Mouse (Mus musculus) heart, postnatal 4 days (tissue): ENCODE measurements around the gene Dnhd1. TPM values are rescaled to one million over a fixed set of nuclear protein-coding genes. Genes with fewer than 3 reads are reported as not detected.
A peak's percentile ranks its signal among the peaks of the same experiment; 100 is the strongest.

Source experiments
- DNase-seq: peaks from one replicate; pipeline ENCODE4 v3.0.0; 2021
- total RNA-seq, 2 experiments: library from RNA; stranded (reverse); gene quantifications; 2 replicates each; pipeline ENCODE4 v1.2.3; 2021

Gene Dnhd1
- total RNA-seq = 1 to 10 TPM in 1 of 2 experiments, under 1 TPM in 1; 0.79 to 1.5 TPM

DNA sequence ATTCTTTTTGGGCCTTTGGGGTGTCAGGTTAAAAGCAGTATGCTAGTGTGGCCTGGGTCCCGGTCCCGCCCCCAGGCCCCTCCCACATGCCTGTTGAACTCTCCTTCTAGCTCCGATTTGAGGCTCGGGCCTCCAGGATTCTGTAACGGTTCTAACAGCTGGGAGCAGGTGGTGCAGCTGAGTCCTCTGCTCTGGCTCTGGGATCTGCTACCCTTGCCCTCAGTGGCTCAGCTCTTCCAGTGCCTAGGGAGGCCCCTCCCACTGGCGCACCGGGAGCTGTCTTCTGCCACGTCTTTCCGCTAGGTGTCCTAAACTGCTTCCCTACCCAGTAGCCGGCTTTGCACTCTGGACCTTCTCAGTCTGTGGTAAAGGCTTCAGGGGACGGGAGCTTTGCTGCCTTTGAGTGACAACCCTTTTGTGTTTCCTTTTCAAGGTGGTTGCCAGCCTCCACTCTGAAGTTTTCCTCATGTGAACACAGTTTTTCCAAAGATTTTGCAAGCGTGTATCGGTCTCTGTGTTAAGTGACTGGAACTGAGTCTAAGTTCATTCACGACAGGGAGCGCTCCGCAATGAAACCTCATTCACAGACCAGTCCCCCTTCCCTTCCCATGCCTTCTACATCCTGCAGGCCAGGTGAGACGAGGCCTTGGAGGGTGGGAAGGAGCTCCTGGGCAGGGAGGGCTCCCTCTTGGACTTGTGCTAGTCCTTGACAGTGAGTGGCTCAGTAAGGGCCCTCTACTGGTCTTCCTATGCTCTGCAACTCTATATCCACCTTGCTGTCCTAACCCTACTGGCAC is at the start of gene Dnhd1:
Dnhd1 (plus strand) TSS at position 189 of the 797 bp plus-strand sequence.
- DNase-seq = peak; percentile 78

DNA sequence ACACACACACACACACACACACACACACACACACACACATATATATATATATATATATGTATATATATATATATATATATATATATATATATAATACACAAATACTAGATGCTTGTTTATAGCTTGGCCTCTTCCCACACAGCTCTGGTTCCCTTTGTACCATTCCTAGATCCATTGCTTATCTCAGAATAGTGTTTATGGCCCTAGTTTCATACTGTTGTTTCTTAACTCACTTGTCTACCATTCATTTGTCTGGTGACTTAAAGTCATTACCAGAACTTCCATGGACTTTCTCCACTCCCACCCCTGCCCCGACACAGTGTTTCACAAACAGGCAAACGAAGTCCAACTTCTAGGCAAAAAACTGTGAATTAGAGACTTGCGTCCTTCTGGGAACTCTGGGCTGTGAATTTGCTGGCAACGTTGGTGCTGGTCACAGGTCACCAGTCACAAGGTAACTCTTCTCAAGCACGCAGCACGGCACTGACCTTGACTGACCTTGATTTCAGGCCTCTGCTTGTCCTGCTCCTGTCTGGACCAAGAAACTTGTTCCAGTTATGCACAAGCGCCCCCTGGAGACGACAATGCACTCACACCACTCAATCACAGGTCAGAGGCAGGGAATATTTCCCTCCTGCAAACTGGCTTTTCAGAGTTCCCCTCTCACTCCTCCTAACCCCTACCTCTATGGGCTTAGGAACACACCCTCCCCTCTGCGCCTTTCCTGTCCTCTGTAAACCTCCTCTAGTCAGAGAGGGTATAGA is 47.6 kb upstream of the Dnhd1 start:
- DNase-seq = peak; percentile 82

DNA sequence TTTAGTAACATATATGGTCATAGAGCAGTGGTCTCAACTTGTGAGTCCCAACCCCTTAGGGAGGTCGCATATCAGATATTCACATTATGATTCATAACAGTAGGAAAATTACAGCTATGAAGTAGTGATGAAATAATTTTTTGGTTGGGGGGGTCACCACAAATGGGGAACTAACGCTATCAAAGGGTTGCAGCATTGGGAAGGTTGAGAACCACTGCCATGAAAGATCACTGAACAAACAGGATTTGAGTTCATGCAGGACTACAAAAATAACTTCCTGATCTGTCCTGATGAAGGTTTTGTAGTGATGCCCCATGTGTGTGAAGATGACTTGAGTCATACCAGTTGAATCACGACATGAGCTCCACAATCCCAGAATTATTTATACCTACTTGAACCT is 42.2 kb upstream of the Dnhd1 start:
- DNase-seq = no peak

DNA sequence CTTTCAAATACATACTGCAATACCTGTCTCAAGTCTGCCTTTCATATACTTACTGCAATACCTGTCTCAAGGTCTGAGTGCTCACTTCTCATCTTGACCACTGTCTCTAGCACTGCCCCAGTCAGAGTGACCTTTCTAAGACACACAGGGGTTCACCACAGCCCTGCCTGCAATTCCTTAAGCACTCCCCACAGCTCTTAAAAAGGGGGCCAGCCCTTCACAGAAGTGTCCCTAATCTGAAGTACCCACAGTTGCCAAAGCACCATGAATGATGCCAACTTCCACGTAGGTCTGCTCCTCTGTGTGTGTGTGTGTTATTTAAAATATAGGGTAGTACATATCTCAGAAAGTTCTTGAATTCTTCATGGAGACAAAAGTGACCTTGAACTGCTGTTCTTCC is 38.9 kb upstream of the Dnhd1 start:
- DNase-seq = no peak

DNA sequence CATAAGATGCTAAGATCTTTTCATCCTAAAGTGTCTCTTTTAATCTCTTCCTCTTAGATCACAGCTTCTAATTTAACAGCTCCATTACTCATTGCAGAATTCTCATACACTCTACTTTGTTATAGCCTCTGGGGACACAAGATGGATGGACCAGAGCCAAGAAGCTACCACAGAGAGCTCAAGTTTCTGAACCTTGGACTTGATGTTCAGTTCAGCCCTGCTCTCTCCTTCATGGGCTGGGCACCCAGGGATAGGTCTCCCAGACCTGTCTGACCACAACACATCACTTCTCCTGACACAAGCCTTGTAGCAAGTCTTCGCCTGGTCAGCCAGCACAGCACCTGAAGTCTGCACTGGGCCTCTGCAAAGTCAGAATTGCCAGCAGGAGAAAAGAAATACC is 36.2 kb upstream of the Dnhd1 start:
- DNase-seq = no peak

DNA sequence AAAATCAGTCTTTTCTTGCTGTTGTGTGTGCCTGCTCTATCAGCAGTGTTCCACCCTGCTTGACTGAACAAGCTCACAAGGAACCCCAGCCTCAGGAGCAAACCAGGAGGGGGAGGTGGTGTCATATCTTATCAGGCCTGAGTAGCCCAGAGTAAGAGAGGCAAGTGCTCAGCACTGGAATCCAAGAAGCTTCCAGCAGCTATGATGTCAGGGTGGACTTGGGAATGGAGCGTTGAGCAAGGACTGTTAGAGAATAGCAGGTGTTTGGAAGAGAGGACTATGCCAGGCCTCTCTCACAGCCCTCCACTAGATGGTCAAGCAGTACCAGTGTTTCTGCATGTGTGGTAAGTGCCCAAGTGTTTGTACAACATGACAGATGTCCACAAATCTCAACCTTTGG is 34.9 kb upstream of the Dnhd1 start:
- no peak for DNase-seq

- DNase-seq = no peak
Observed at GRCm38 (mm10) chr7:105616561-105616960, 34.1 kb upstream of the Dnhd1 start.

GRCm38 (mm10) chr7:105617810-105618209 is 32.8 kb upstream of the Dnhd1 start:
- DNase-seq = no peak

DNA sequence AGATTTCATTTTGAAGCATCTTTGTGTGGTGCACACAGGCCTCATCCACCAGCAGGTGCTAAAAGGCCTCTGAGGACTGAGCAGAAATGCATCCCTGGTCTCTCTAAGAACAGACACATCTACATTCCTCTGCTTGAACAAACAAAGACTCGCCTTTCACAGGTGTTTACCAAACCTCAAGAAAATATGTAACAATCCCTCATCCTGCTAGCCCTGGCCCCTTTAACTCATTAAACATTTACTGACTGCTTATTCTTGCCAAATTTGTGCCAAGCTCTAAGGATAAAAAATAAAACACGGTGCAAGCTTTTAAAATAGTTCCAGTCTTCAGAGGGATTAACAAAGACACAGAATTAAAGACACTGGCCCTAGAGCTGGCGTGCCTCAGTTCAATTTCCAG is 30.9 kb upstream of the Dnhd1 start:
- DNase-seq = no peak

DNA sequence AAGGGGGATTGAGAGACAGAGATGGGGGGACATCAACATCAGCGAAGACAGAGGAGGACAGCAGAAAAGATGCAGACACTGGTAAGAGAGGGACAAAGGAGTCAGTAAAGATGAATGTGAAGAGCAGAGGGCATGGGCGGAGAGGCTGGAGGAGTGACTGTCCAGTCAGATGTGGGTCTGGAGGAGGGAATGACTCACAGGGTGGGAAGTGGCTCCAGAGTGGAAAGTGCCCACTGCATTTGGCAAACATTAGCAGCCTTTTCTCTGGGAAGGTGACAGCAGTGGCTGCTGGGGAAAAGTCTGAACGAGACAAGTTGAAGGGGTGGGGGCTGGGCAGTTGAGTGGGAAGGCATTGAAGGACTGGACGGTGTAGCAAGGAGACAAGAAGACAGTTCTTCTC is 29.6 kb upstream of the Dnhd1 start:
- no peak for DNase-seq

DNA sequence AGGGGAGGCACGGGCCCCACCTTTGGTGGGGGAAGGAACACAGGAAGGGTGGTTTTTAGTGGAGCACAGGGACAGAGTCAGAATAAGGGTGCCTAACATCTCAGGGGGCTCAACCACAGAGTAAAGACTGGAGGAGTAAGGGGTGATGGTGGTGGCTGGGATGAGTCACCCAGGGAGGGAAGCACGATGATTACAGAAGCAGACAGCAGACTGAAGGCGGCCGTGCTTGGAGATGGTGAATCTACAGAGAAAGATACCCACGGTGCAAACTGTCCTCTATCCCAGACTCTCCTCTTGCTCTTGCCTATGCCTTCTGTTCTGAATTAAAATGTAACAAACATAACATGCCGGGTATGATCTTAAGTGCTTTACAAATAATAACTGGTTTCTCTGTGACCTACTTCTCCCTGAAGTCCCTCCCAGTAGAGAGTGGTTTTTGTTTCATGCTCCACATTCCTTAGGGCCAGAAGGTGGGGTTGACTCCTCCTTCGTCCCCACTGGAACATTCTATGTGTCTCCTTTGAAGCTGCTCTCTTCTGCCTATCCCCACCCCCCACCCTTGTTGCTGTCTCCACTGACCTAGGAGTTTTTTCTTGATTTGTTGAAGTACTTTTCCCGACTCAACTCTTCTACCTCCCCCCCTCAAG is 28.9 kb upstream of the Dnhd1 start:
- DNase-seq = no peak

GRCm38 (mm10) chr7:105625397-105625796 is 25.2 kb upstream of the Dnhd1 start:
- DNase-seq = no peak

- DNase-seq = peak; percentile 83
Observed at GRCm38 (mm10) chr7:105628633-105629032, 22.0 kb upstream of the Dnhd1 start.

GRCm38 (mm10) chr7:105632551-105632972 is 18.1 kb upstream of the Dnhd1 start:
- no peak for DNase-seq

DNA sequence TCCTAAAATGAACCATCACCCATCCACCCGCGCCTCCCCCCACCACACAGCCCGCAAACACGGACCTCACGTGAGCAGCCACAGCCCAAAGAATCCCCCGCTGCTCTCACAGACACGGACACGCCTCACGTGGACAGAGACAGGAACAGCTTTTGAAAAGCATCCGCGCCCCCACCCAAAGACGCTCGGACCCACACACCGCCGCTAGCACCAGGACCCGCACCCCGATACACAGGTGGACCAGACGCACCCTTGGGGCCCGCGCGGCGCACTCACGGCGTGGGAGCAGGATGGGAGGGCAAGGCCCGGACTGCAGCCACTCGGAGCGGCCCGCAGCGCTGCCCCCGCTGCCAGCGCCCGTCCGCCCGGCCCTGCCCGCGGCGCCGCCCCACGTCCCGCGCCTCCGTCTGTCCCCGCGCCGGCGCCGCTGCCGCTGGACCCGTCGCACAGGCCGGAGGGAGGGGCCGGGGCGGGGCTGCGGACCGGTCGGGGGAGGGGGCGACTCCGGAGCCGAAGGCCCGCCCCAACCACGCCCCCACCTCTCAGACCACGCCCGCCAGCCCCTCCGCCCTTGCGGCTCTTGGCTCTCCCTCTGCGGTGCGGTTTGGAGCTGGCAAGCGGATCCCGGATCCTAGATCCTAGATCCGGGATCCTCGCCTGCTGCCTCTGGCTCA is 17.4 kb upstream of the Dnhd1 start, which contains the start of gene Trim3:
Trim3 (minus strand) TSS at position 445 of the 674 bp plus-strand sequence.
- peak; percentile 95 for DNase-seq

GRCm38 (mm10) chr7:105633801-105634135 is 16.9 kb upstream of the Dnhd1 start:
- DNase-seq = no peak

GRCm38 (mm10) chr7:105634272-105634920 is 16.2 kb upstream of the Dnhd1 start:
- DNase-seq = no peak

- DNase-seq = no peak
Observed at GRCm38 (mm10) chr7:105635726-105636125, 14.9 kb upstream of the Dnhd1 start.

DNA sequence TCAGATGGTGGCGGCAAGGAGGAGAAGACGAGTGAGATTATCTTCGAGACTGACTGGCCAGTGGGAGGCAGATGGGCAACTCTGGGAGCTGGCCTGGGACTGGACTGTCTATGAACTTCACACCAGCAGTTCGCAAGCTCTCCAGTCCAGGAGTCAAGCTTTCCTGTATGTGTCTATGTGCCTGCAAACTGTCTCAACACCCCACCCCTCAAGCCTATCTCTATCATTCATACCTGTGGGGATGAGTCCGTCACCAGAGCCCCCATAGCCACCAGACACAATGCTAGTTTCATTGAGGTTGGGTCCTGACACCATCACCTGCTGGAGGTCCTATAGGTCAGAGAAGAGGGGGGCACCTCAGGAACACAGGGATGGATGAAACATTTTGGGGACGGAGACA is 11.9 kb upstream of the Dnhd1 start:
- no peak for DNase-seq

GRCm38 (mm10) chr7:105639304-105639703 is 11.3 kb upstream of the Dnhd1 start:
- DNase-seq = peak; percentile 62

DNA sequence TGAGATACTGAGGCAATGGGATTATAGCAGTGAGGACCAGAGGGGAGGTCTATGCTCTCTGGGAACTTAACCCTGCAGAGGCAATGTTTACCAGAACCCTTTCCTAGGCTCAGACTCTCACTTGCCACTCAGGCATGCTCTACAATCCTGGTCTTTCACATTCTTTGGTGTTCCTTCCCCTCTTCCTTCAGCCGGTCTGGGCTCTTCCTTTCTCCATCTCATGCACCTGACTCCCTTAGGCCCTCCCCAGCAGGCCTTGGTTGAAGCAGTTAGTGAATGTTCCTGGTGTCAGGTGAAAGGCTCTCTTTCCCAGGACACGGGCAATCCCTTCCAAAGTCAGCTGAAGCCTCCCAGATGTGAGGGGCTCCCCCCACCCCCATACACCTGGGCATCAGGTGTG is 10.9 kb upstream of the Dnhd1 start, which contains the start of gene Timm10b:
Timm10b (plus strand) TSS at position 301 of the 400 bp plus-strand sequence.
- no peak for DNase-seq
